Mouse (Mus musculus) forebrain, postnatal 0 days (tissue): ENCODE data around the gene Ttyh1. TPM values are rescaled to one million over a fixed set of nuclear protein-coding genes. Genes with fewer than 3 reads are reported as not detected.

Experiments used
- ATAC-seq: fragments of 200-750 bp; cut with Nextera tagmentation; 2 replicates; pipeline ENCODE4 v1.8.0; 2017; ENCODE audit warnings: mild to moderate bottlenecking, moderate library complexity
- DNase-seq: peaks from one replicate; pipeline ENCODE4 v3.0.0-alpha.2; 2015
- H3K27ac ChIP-seq: fragments of 300-500 bp; sonication (generic); 2 replicates; pipeline ENCODE4 v1.5.1; 2014; ENCODE audit warnings: low read depth, mild to moderate bottlenecking, antibody characterized with exemption, low read length, moderate library complexity, mixed read lengths
- H3K27me3 ChIP-seq: fragments of 300-500 bp; sonication (generic); 2 replicates; pipeline ENCODE4 v1.6.1; 2014; ENCODE audit warnings: mild to moderate bottlenecking, low read length, mixed read lengths; ENCODE audit not compliant: insufficient read depth
- H3K36me3 ChIP-seq: fragments of 300-500 bp; sonication (generic); 2 replicates; pipeline ENCODE4 v1.6.1; 2014; ENCODE audit warnings: mild to moderate bottlenecking, moderate library complexity; ENCODE audit not compliant: insufficient read depth
- H3K4me1 ChIP-seq: fragments of 300-500 bp; sonication (generic); 2 replicates; pipeline ENCODE4 v1.6.1; 2014; ENCODE audit warnings: antibody characterized with exemption; ENCODE audit not compliant: insufficient read depth
- H3K4me2 ChIP-seq: fragments of 300-500 bp; sonication (generic); 2 replicates; pipeline ENCODE4 v1.6.1; 2014; ENCODE audit warnings: low read depth, mild to moderate bottlenecking, moderate library complexity
- H3K4me3 ChIP-seq: fragments of 300-500 bp; sonication (generic); 2 replicates; pipeline ENCODE4 v1.5.1; 2014; ENCODE audit warnings: low read depth, low read length, mixed read lengths
- H3K9ac ChIP-seq: fragments of 300-500 bp; sonication (generic); 2 replicates; pipeline ENCODE4 v1.6.1; 2014; ENCODE audit warnings: mild to moderate bottlenecking
- H3K9me3 ChIP-seq: fragments of 300-500 bp; sonication (generic); 2 replicates; pipeline ENCODE4 v1.6.1; 2016; ENCODE audit warnings: low read length
- CTCF ChIP-seq: sonication (generic); IDR thresholded peaks from 2 replicates; pipeline ENCODE4 v1.5.1; 2016; ENCODE audit warnings: antibody characterized with exemption, control low read depth, low read depth
- WGBS: fragments of 180-500 bp; shearing (Covaris S2); extraction: QIAGEN DNeasy Blood & Tissue Kit; methylation state at CpG from one replicate; pipeline ENCODE4 v1.1.7; 2014; 5-methylcytosine and 5-hydroxymethylcytosine counted together
- polyA plus RNA-seq: library from polyadenylated mRNA; unstranded; fragments of >200 nt; fragmentation: Nextera tagmentation; extraction: Ambion mirVana; gene quantifications from 2 replicates; pipeline ENCODE4 v1.2.1, GENCODE M21; 2015
- total RNA-seq: library from RNA; depleted of rRNA; stranded (reverse); fragments of >200 nt; gene quantifications from 2 replicates; pipeline ENCODE4 v1.2.3, GENCODE M21; 2014

Gene Ttyh1
- total and polyA plus RNA-seq, 2 experiments from 2014 or later, result 160 to 204 TPM

- no peak for TF ChIP-seq CTCF
- Histone ChIP-seq H3K36me3 (peaks cover 84% of the 10 kb centered on the region), H3K4me2 (no peak overlapping the region), H3K27ac (no peak overlapping the region), H3K4me3 (no peak overlapping the region), H3K9me3 (no peaks in the 10 kb centered on the region), H3K9ac (no peak overlapping the region), H3K4me1 (peaks cover 9% of the 10 kb centered on the region; the same call in 1 of the 2 replicates), H3K27me3 (no peaks in the 10 kb centered on the region)
- DNase-seq, result no peak
- 94% methylated on average over 6 of the region's 6 CpGs for WGBS
- no peak for ATAC-seq
Measured at GRCm38 (mm10) chr7:4141648-4142325, 22.6 kb downstream of the Ttyh1 start.

GRCm38 (mm10) chr7:4142796-4143445 lies 23.7 kb downstream of the Ttyh1 start:
- no peak for TF ChIP-seq CTCF
- WGBS, result 98% methylated on average over 10 of the region's 10 CpGs
- no peak for ATAC-seq

GRCm38 (mm10) chr7:4143506-4143905 lies 24.3 kb downstream of the Ttyh1 start:
- 0 out of 2 replicates have a peak, but pooled peaks cover under 1% of the 10 kb centered on the region for H3K4me1 ChIP-seq
- H3K36me3 ChIP-seq, result peaks cover 97% of the 10 kb centered on the region
- WGBS, result 96% methylated on average over 19 of the region's 19 CpGs
- ATAC-seq (no peak), DNase-seq (no peak)
- H3K4me3 ChIP-seq, result no peak overlapping the region
- H3K27me3 ChIP-seq, result no peaks in the 10 kb centered on the region
- no peak overlapping the region for H3K9ac ChIP-seq
- no peak overlapping the region for H3K27ac ChIP-seq
- H3K4me2 ChIP-seq, result no peak overlapping the region
- H3K9me3 ChIP-seq, result no peaks in the 10 kb centered on the region
- no peak for TF ChIP-seq CTCF

More at GRCm38 (mm10) chr7:4142796-4143445, 23.7 kb downstream of the Ttyh1 start:
- no peaks in the 10 kb centered on the region for H3K27me3 ChIP-seq
- no peaks in the 10 kb centered on the region for H3K9me3 ChIP-seq
- H3K27ac ChIP-seq, result no peak overlapping the region
- H3K36me3 ChIP-seq, result peaks cover 95% of the 10 kb centered on the region
- H3K9ac ChIP-seq, result no peak overlapping the region
- DNase-seq, result no peak
- no peak overlapping the region for H3K4me3 ChIP-seq
- H3K4me2 ChIP-seq, result no peak overlapping the region
- H3K4me1 ChIP-seq, result peaks cover 5% of the 10 kb centered on the region; the same call in 1 of the 2 replicates

GRCm38 (mm10) chr7:4144046-4144445 lies 24.8 kb downstream of the Ttyh1 start:
- no peak overlapping the region for H3K4me2 ChIP-seq
- peaks cover 92% of the 10 kb centered on the region for H3K36me3 ChIP-seq
- ATAC-seq, result no peak
- no peak overlapping the region for H3K27ac ChIP-seq
- no peak overlapping the region for H3K4me3 ChIP-seq
- no peak overlapping the region for H3K9ac ChIP-seq
- WGBS, result 96% methylated on average over 13 of the region's 13 CpGs
- no peak for DNase-seq
- TF ChIP-seq CTCF, result no peak
- H3K9me3 ChIP-seq, result no peaks in the 10 kb centered on the region
- no peaks in the 10 kb centered on the region for H3K27me3 ChIP-seq
- no peaks in the 10 kb centered on the region for H3K4me1 ChIP-seq

GRCm38 (mm10) chr7:4144766-4145551 lies 25.8 kb downstream of the Ttyh1 start:
- H3K9ac ChIP-seq, result no peak overlapping the region
- no peak for DNase-seq
- H3K27ac ChIP-seq, result no peak overlapping the region
- no peak overlapping the region for H3K4me2 ChIP-seq
- H3K27me3 ChIP-seq, result no peaks in the 10 kb centered on the region
- 94% methylated on average over 20 of the region's 20 CpGs for WGBS
- no peak for TF ChIP-seq CTCF
- ATAC-seq, result no peak
- H3K9me3 ChIP-seq, result no peaks in the 10 kb centered on the region
- H3K4me1 ChIP-seq, result no peaks in the 10 kb centered on the region
- no peak overlapping the region for H3K4me3 ChIP-seq
- peaks cover 83% of the 10 kb centered on the region for H3K36me3 ChIP-seq

GRCm38 (mm10) chr7:4145552-4146190 lies 26.5 kb downstream of the Ttyh1 start:
- TF ChIP-seq CTCF, result peak; percentile 80
- DNase-seq (peak; percentile 55), ATAC-seq (no peak)
- Histone ChIP-seq H3K4me3 (no peak overlapping the region), H3K4me1 (no peaks in the 10 kb centered on the region), H3K9ac (no peak overlapping the region), H3K4me2 (no peak overlapping the region), H3K36me3 (peaks cover 75% of the 10 kb centered on the region), H3K9me3 (no peaks in the 10 kb centered on the region), H3K27me3 (no peaks in the 10 kb centered on the region), H3K27ac (no peak overlapping the region)
- WGBS, result 68% methylated on average over 6 of the region's 6 CpGs
